Mouse (Mus musculus) G1E (cell line): Measurements from ENCODE around the gene Ranbp10.

ENCODE experiments used
- CTCF ChIP-seq: IDR thresholded peaks from 2 replicates; pipeline ENCODE4 v1.5.1; 2012; ENCODE audit warnings: low read depth, low read length, inconsistent platforms, mixed read lengths
- GATA1 ChIP-seq: IDR thresholded peaks from 2 replicates; pipeline ENCODE4 v1.6.1; 2012; ENCODE audit warnings: borderline replicate concordance, low read length, inconsistent platforms, mixed read lengths
- GATA2 ChIP-seq: IDR thresholded peaks from 2 replicates; pipeline ENCODE4 v1.6.1; 2012; ENCODE audit warnings: low read depth, low read length, inconsistent platforms, borderline replicate concordance
- POLR2AphosphoS5 ChIP-seq: IDR thresholded peaks from 2 replicates; pipeline ENCODE4 v1.6.1; 2012; ENCODE audit warnings: low read depth, low read length, inconsistent platforms; ENCODE audit not compliant: insufficient replicate concordance

DNA sequence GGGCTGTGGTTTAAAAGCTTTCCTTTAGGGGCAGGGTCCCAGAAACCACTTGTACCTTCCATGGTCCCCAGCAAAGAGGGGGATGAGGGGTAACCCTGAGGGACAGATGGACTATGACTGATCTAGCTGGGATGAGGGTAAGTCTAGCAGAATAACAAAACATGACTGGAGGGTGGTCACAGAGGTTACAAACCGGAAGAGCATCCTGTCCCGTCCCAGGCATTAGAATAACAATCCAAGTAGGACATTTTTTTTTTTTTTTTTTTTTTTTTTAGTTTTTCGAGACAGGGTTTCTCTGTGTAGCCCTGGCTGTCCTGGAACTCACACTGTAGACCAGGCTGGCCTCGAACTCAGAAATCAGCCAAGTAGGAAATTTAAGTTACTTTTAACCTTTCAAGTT, 22.9 kb upstream of the Ranbp10 start:
- TF ChIP-seq CTCF (no peak), GATA1 (no peak), GATA2 (no peak), POLR2AphosphoS5 (no peak)
